Mouse (Mus musculus): ENCODE measurements at regions not wholly inside any gene's neighbourhood (a gene's known extent, or its start where the extent isn't known, plus 50 kb on each side); places are given as distances from the start of the nearest gene placed in this dataset.

DNA sequence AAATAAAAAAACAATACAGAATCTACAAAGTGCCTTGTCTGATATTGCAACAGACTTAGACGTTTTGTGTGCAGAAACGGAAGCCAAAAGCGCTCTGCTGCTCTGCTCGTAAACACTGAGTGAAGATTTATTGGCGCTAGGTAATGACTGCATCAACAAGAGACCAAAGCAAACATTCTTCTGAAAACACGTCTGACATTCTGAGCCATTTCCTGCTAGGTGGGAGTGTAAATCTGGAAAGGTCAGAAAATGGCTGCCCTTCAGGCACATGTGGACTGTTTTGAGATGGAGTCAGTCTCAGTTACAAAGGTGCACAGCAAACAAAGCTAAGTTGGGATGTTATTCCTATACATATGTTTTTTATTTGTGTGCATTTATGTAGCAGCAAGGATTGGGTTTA, 192.6 kb downstream of the Olfm4 start:
- TF ChIP-seq POLR2A (IDR thresholded peaks at IDR 0.05; ENCODE audit: extremely low read depth, insufficient read depth, low read length) (no peak), CTCF (IDR thresholded peaks at IDR 0.05; ENCODE audit: extremely low read depth, insufficient read depth, low read length) (no peak)
